Mouse (Mus musculus): ENCODE measurements around the gene Gm9918.

GRCm38 (mm10) chr15:102273982-102274716 is 3.8 kb downstream of the Gm9918 start:
- TF ChIP-seq CTCF (IDR thresholded peaks at IDR 0.05; ENCODE audit: borderline replicate concordance, control insufficient read depth, extremely low read depth, insufficient read depth, low read length, poor library complexity) (no peak), POLR2A (IDR thresholded peaks at IDR 0.05; ENCODE audit: control insufficient read depth, extremely low read depth, insufficient read depth, low read length, poor library complexity) (no peak)
